Mouse (Mus musculus): ENCODE measurements around the gene Snrk.

The Snrk gene

GRCm38 (mm10) chr9:122109553-122110225 lies 7.4 kb upstream of the Snrk start:
- peak; percentile 71 to 78 for DNase-seq

GRCm38 (mm10) chr9:122110508-122110907 lies 6.6 kb upstream of the Snrk start:
- DNase-seq, result no peak

DNA sequence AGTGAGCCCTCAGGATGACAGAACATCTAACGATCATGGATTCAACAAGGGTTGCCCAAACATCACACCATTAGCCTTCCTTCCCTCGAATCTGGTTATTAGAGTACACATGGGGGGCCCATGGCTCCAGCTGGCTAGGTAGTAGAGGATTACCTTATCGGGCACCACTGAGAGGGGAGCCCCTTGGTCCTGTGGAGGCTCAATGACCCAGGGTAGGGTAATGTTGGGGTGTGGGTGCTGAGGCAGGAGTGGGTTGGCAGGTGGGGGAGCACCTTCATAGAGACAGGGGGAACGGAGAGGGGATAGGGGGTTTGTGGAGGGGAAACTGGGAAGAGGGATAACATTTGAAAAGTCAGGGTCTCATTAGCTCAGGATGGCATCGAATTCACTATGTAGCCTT lies 6.1 kb upstream of the Snrk start:
- DNase-seq, result no peak

DNA sequence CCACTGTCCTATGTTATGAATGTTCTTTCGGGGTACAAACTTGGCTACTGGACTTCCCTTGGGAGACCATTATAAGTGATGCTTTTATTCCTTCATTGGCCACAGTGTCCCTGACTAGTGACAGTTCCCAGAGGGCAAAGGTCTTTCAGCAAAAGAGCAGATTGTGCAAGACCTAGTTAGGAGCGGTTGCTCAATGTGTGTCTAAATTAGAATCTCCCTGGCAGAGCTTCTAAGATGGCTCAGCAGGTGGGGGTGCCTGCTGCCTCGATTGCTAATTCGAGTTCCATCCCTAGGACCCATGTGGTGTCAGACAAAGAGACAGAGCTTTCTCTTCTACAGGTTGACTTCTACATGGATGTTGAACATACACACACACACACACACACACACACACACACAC lies 1.5 kb upstream of the Snrk start:
- peak in 1 of 2 experiments; percentile 60 for DNase-seq

GRCm38 (mm10) chr9:122116359-122116758 lies 707 bp upstream of the Snrk start:
- DNase-seq, result no peak

GRCm38 (mm10) chr9:122117692-122118529 lies 845 bp downstream of the Snrk start:
- no peak for DNase-seq

DNA sequence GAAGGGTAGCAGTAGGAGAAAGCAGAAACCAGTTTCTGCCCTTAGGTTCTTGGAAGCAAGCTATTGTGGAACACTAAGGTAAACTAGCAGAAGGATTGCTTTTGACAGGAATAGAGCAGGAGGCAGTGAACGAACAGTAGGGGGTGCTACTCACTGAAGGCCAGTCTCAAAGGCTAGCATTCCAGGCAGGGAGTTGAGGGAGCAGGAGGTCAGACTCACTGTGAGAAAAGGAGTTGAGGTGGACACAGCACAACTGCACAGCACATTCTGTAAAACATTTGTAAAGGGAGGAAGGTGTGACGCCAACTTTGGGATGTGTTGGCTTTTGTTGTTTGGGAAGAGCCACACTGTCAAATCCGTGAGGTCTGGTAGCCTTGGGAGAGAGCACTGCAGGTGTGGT lies 3.0 kb downstream of the Snrk start:
- peak; percentile 77 to 86 for DNase-seq

GRCm38 (mm10) chr9:122122113-122122512 lies 5.0 kb downstream of the Snrk start:
- DNase-seq, result no peak

DNA sequence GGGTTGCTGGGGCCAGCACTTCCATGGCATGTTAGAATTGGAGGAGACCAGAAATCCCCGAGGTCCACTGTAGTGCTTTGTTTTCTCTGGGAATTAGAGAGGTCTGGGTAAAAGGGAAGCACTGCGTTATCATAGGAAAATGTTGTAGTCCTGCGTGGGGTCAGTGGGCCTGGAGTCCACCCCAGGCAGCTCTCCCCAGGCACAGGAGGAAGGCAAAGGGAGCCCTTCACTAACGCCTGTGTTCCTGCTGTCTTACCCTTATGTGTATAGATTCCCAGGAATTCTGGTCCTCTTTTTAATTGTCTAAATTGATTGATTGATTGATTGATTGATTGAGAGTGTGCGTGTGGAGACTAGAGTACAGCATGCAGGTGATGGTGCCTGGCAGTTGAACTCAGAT lies 6.1 kb downstream of the Snrk start:
- no peak for DNase-seq

- DNase-seq, result no peak
These were observed 8.7 kb downstream of the Snrk start for GRCm38 (mm10) chr9:122125723-122126290.

- DNase-seq, result no peak
These were observed 9.7 kb downstream of the Snrk start for GRCm38 (mm10) chr9:122126790-122127189.

DNA sequence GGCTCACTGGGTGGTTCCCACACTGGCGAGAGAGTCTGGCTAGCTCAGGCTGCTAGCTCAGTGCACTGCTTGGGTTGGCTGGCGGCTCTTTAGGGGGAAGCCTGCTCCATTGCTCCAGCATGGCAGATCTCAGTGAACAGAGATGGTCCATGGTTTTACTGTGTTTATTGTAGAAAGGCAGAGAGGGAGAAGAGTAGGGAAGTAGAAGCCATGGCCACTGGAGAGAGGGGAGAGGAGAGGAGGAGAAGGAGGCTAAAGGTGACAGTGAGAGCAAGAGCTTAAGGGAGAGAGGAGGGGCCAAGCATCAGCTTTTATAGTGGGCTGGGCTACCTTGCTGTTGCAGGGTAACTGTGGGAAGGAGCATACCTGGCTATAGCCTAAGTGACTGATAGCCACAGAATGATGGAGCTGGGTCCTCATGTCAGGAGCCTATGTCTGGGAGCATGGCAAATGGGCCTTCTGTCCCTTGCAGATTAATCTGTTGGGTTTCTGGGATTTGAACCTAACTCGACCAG lies 10.3 kb downstream of the Snrk start:
- DNase-seq, result no peak

DNA sequence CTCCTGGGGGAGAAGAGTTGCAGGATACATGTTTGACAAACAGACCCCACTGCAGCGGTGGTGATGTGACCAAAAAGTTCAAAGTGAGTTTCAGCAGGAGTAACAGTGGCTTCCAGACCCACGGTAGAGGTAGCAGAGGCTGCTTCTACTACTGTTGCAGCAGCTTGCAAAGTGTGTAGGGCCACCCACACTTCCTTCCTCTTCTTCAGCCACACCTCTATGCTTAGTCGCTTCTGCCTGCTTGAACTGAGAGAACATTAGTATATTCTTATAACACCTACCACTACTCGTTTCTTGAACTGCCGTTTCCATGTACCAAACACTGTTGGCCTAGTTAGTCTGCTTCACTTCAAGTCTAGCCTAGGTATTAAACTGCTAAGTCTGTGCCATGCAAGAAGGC lies 11.6 kb downstream of the Snrk start:
- no peak for DNase-seq

DNA sequence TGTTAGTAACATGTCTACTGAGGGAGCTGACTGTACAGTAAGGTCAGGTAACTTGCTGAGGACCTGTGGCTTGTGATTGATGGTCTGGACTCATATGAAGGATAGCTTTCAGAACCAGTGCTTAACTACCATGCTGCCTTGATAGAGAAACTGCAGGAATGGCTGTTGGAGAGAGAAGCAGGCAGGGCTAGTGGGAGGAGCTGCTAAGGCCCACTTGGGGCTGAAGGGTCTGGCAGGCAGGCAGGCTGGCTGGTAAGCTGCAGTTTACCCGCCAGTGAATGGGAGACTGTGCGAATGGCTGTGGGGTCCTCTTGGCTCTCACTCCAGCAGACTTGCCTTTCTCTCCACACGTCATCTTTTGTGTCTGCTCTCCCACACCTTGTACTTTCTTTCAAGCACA lies 13.6 kb downstream of the Snrk start:
- peak in 1 of 2 experiments; percentile 46 for DNase-seq

- DNase-seq, result no peak
These were observed 15.1 kb downstream of the Snrk start for GRCm38 (mm10) chr9:122132145-122132544.

GRCm38 (mm10) chr9:122135095-122135884 lies 18.2 kb downstream of the Snrk start:
- DNase-seq, result no peak

DNA sequence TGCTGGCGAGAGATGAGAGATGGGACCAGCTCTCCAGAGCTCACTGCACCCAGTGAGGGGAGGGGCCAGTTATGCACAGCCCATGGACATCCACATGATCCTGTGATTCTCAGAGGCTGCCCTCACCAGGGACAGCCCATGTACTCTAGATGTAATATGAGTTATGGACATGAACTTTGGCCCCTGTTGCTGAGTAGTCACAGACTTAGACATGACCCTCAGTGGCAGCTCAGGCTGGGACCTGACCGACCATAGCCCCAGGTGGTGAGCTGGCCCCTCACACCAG lies 18.8 kb downstream of the Snrk start:
- no peak for DNase-seq

DNA sequence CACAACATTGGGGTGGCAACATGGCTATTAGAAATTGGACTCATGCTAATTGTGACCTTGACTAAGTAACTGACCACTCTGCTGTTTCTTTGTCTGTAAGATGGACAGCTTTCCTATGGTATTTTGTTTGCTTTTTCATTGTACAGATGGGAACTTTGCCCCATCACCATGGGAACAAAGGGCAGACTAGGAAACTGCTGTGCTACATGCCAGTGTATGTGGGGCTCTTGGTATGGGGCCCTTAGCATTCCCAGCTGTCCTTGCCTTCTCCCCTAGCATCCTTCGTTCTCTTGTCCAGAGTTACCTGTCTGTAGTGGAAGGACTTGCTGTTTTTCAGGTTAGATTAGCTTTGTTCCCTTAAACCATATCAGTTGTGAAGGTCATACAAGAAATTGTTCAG lies 20.9 kb downstream of the Snrk start:
- no peak for DNase-seq

- no peak for DNase-seq
These were observed 21.4 kb downstream of the Snrk start for GRCm38 (mm10) chr9:122138371-122139029.

GRCm38 (mm10) chr9:122139236-122139635 lies 22.2 kb downstream of the Snrk start:
- DNase-seq, result no peak

DNA sequence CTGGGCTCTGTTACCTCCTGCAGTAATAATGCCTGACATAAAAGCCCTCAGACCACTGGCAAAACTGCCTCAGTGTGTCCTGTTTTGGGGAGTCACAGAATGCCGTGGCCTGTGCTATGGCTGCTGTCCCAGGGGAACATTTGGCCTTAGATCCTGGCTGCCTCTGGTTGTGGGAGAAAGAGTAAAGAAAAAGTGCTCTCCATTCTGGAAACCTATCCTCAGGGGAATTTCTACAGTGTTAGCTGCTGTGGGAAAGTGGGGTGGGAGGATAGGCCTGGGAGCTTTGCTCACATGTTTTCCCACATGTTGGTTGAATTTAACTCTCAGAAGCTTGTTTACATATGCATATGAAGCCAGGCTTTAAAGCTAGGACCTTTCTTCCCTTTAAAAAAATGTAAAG lies 26.2 kb downstream of the Snrk start:
- DNase-seq, result no peak

DNA sequence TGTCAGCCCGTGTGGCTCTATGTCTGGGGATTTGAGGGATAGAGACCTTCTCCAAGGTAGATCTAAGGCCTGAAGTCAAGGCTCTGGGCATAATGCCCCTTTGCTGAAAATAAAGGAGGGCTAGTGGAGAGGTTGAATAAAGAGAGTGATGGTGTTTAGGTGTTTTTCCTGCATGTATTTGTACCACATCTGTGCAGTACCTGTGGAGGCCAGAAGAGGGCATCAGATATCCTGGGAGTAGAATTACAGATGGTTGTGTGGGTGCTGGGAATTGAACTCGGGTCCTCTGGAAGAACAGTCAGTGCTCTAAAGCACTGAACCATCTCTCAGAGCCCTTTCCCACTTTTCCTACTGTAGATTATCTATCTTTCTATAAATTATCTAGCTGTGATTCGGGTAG lies 27.7 kb downstream of the Snrk start:
- no peak for DNase-seq

- DNase-seq, result no peak
These were observed 28.6 kb downstream of the Snrk start for GRCm38 (mm10) chr9:122145677-122146076.
